Mouse (Mus musculus): ENCODE measurements around the gene Cep72.
"Not testable (repeated sequence)": the region's sequence is repeated elsewhere in the genome, so short reads cannot be mapped to it uniquely, and the experiment has no call there.

Cep72 gene

DNA sequence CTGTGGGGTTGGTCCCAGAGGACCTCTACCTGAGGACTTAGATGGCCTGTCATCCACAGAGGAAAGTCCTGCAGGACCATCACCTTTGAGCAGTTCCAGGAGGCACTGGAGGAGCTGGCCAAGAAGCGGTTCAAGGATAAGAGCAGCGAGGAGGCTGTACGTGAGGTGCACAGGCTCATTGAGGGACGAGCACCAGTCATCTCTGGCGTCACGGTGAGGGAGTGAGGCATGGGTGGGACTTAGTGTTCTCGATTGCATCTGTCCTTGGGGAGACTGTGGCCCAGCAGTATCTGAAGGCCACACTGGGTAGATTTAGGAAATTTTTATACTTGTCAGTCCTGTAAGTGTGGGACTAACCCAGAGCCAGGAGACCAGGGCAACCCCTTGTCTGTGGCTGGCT, 31.4 kb downstream of the Cep72 start:
- DNase-seq (ENCODE audit: low spot score in 2 of 2) = no peak

- no peak for DNase-seq (ENCODE audit: low spot score in 2 of 2)
Observed at GRCm38 (mm10) chr13:74029013-74029412, 33.1 kb downstream of the Cep72 start.

- no peak for DNase-seq (ENCODE audit: low spot score in 2 of 2)
Observed at GRCm38 (mm10) chr13:74028116-74028515, 34.0 kb downstream of the Cep72 start.

GRCm38 (mm10) chr13:74026215-74026614, 35.9 kb downstream of the Cep72 start:
- DNase-seq (ENCODE audit: low spot score in 2 of 2) = no peak

DNA sequence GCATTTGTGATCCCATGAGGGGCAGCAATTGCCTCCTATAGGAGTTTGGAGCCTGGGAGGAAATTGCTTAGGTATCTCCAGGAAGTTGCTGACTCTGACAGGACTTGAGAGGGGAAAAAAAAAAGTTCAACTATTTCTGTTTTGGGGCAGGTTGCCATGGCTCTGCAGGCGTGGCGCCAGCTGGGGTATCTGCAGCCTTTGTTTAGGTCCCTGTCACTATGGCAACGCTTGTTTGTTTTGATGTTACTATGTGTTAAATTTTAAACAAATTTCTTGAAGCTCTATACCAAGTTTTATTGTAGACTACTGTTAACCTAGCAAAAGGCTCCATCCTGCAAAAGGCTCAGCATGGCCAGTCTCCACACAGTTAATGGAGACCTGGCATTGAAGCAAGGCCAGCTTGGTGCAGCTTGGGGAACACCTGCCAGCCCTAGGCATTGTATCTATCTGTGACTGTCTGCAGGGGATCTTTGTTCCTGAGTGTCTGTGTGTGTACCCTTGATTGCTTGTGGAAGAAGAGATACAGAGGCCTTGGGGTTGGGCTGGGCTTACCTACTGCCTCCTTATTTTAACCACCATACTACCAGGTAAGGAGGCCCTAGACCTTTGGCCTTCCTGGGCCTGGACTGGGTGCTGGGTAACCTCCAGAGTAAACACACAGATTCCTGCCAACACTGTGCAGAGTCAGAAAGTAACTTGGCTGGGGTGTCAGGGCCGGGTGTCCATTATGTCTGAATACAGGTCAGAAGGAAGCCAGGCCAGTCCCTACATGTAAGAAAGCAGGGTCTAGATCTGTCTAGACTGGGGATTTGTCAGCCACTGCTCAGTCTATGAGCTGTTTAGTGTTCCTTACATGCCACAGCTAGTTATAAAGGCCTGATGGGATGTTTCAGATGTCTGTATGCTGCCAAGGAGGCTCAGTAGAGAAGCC, 36.7 kb downstream of the Cep72 start:
- no peak for DNase-seq (ENCODE audit: low spot score in 2 of 2)

DNA sequence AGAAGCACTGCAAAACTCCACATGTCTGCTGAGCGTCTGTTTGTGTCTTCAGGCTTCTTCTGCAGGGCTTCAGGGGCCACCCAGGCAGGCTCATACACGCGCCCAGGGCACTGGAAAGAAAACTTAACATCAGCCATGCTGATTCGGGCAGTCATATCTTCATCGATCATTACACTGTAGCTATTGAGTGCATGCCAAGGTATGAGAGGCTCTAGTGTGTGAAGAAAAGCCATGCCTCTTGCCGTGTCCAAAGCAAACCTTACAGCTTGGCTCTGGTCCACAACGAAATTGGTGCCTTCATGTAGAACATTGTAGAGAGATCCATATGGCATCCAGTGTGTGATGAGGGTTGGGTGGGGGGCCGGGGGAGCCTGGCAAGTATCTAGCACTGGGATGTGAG, 43.1 kb downstream of the Cep72 start:
- DNase-seq (ENCODE audit: low spot score in 2 of 2) = not testable (repeated sequence)

- no peak for DNase-seq (ENCODE audit: low spot score in 2 of 2)
Observed at GRCm38 (mm10) chr13:74017426-74017825, 44.7 kb downstream of the Cep72 start.

- no peak for DNase-seq (ENCODE audit: low spot score in 2 of 2)
Observed at GRCm38 (mm10) chr13:74015908-74016307, 46.2 kb downstream of the Cep72 start.

DNA sequence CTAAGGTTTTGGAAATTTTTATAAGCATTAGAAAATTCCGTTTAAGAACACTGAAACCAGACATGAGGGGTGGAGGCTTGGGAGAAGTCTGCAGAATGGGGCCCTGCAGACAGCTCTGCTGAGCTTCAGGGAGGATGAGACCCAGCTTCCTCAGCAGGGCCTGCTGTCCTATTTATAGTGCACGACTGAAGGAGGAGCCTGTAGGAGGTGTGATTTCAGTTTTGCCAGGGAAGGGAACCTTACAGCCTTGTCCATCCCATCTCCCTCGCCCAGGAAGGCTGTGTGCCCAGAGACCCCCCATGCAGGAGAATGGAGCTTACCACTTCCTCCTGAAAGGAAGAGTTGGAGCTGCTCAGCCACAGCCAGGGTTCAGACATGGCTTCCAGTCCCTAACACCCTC, 51.4 kb downstream of the Cep72 start:
- peak; percentile 61 to 76 for DNase-seq (ENCODE audit: low spot score in 2 of 2)

DNA sequence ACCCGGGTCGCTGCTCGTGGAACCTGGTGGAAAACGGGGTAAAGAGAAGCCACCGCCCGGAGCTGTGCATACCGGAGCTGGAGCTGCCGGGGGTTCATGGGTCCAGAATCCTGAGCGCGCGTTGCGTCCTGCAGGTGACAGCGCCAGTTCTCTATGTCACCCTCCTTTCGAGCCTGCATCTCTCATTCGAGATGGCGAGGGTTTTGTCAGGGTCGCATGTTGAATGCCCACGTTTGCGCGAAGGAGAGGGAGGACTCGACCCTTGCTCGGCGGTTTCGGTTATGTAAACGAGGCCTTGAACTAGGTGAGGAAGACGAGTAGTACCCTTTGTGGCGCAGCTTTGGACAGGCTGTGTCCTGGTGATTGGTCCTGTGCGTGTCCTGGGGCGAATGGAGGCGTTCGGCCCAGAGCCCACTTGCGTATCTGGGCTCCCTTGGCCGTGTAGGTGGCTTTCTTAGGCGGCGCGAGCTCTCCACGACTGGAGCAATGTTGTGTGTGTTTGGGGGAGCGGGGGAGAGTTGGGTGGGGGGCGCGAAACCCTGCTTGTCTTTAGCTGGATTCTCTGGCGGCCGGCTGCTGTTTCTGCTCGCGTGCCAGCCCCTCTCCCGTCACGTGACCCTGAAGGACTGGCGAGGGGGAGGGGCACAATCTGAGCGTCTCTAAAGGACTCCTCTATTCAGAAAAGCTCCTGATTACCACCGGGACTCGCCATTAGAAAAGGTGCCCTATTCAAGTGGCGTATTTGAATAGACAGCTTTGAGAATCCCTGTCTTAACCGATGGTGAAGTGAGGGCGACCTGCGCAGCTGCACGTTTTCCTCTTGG, 52.1 kb downstream of the Cep72 start:
- DNase-seq (ENCODE audit: low spot score in 2 of 2) = peak; percentile 93

- peak; percentile 95 to 96 for DNase-seq (ENCODE audit: low spot score in 2 of 2)
Observed at GRCm38 (mm10) chr13:74008948-74009718, 53.0 kb downstream of the Cep72 start, which contains the start of gene Tppp. Tppp (plus strand) TSS chr13:74009407.

DNA sequence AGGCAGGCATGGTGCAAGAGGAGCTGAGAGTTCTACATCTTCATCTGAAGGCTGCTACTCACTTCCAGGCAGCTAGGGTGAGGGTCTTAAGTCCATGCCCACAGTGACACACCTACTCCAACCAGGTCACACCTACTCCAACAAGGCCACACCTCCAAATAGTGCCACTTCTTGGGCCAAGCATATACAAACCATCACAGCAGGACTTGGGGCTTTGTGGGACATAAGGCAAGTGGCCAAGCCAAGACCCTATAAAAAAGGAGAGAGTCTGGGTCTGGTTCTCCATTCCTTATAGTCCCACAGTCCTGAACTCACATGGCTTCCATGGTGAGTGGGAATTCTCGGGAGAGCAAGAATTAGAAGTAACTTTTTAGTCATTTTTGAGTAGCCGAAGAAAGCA, 53.9 kb downstream of the Cep72 start:
- not testable (repeated sequence) for DNase-seq (ENCODE audit: low spot score in 2 of 2)

- not testable (repeated sequence) for DNase-seq (ENCODE audit: low spot score in 2 of 2)
Observed at GRCm38 (mm10) chr13:74006881-74007280, 55.2 kb downstream of the Cep72 start.

DNA sequence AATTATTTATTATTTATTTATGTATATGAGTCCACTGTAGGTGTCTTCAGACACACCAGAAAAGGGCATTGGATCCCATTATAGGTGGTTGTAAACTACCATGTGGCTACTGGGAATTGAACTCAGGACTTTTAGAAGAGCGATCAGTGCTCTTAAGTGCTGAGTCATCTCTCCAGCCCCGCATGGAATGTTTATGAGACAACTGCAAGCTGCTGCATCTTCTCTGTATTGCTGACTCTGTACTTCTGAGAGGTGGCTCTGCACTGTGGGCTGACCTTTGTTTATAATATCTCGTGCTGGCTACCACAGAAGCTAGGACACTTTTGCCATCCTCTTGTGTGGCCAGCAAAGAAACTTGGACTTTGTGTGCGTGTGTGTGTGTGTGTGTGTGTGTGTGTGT, 60.6 kb downstream of the Cep72 start:
- DNase-seq (ENCODE audit: low spot score in 2 of 2) = no peak

- DNase-seq (ENCODE audit: low spot score in 2 of 2) = no peak
Observed at GRCm38 (mm10) chr13:74000961-74001360, 61.1 kb downstream of the Cep72 start.

- no peak for DNase-seq (ENCODE audit: low spot score in 2 of 2)
Observed at GRCm38 (mm10) chr13:74000519-74000918, 61.6 kb downstream of the Cep72 start.

DNA sequence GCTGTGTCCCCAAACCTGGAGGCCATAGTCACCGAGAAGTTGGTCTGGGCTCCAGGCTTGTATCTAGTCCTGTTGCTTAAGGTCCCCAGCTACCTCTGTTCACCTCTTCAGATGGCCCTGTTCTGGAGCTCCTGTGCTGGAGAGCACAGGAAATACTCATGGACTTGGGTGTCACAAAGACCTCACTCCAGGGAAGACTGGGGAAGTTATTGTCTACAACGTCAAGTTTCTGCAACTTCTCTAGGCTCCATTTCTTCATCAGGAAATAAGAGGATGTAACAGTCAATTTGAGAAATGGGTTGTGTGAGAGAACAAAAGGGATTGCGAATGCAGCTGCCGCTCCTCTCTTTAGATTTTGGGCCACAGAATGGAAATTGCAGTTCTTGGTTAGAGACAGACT, 65.6 kb downstream of the Cep72 start:
- DNase-seq (ENCODE audit: low spot score in 2 of 2) = no peak

DNA sequence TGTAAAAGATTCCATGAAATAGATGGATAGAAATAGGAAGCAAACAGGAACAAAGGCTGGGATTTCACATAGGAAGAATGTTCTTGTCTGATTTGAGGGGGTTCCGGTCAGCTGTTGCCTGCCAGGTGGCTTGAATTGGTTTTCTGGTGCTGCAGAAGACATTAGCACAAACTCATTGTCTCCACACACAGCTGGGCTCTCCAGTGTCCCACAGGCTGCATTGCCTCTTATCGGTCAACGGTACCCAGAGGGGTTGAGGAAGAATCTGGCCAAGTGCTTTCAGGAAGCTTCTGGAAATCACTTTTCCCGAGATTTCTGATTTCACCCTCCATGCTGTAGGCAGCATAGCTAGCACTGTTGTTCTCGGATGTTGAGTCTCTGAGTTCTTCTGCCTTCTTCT, 70.8 kb downstream of the Cep72 start:
- DNase-seq (ENCODE audit: low spot score in 2 of 2) = no peak

DNA sequence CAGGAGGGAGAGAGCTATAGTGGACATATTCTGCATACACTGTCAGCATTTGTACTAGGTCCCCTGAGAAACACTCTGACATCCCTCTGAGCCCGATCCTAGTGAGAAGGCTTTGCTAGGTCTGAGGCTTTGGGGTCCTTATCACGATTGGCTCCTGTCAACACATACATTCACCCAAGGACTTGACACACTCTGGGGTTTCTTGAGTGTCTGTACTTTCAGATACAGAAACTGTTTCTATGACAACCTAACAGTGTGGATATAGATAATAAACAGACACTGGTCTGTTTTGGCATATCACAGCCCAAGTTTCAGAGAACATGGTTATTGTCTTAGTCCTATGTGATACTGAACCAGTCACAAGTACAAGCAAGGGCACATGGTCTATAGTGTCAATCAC, 71.3 kb downstream of the Cep72 start:
- no peak for DNase-seq (ENCODE audit: low spot score in 2 of 2)

DNA sequence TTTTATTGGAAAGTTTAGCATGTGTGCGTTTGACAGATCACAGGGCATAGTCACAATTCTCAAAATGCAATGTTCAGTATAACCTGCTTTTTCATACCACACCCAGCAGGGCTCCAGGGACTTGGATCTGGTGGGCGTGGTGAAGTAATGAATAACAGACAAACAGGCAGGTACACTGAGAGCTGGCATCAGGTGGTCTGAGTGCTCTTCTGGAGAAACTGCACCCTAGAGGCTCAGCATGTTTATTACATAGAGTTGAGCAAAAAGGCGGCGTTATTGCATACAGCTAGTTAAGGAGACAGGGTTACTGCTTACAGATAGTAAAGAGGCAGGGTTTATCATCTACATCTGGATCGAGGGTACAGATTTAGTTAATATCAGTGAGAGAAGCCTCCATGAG, 71.8 kb downstream of the Cep72 start:
- DNase-seq (ENCODE audit: low spot score in 2 of 2) = no peak
